Mouse (Mus musculus): ENCODE data around the gene Dstn. TPM values are rescaled to one million over a fixed set of nuclear protein-coding genes. Genes with fewer than 3 reads are reported as not detected.

Gene Dstn
- total and polyA plus RNA-seq, 3 experiments, result 78.1 to 80.0 TPM; not detected in 1

GRCm38 (mm10) chr2:143937861-143938260 lies 22.7 kb downstream of the Dstn start:
- Histone ChIP-seq H3K9ac (ENCODE audit: control insufficient read depth, low read depth, low read length, poor library complexity, severe bottlenecking) (no peak overlapping the region), H3K79me2 (ENCODE audit: control insufficient read depth, insufficient read depth, low read length, poor library complexity) (peaks cover 10% of the 10 kb centered on the region), H3K9me3 (replicated peaks; ENCODE audit: insufficient read depth, low read length) (no peaks in the 10 kb centered on the region), H3K27ac (ENCODE audit: control insufficient read depth, low read depth, low read length) (no peak overlapping the region), H3K4me3 (ENCODE audit: control insufficient read depth in 1 of 2, insufficient read depth in 1 of 2, low read depth in 2 of 2, low read length in 2 of 2) (no peak overlapping the region), H3K36me3 (ENCODE audit: control insufficient read depth in 1 of 2, insufficient read depth in 2 of 2, low read length in 2 of 2) (no peaks in the 10 kb centered on the region; a peak in 2 of 4 replicates), H3K27me3 (ENCODE audit: control insufficient read depth in 1 of 2, insufficient read depth in 2 of 2, low read length in 2 of 2) (no peaks in the 10 kb centered on the region), H3K4me1 (ENCODE audit: control insufficient read depth in 1 of 2, insufficient read depth in 2 of 2, low read length in 2 of 2) (no peaks in the 10 kb centered on the region)
- no peak for DNase-seq (ENCODE audit: low read depth, low spot score)
- TF ChIP-seq SMC3 (IDR thresholded peaks at IDR 0.05; ENCODE audit: low read depth, low read length) (no peak), JUND (IDR thresholded peaks at IDR 0.05; ENCODE audit: low read depth, low read length) (no peak), POLR2A (IDR thresholded peaks at IDR 0.05; ENCODE audit: control insufficient read depth in 1 of 2, insufficient read depth in 1 of 2, low read depth in 1 of 2, low read length in 2 of 2, poor library complexity in 1 of 2) (no peak), POLR2AphosphoS5 (IDR thresholded peaks at IDR 0.05; ENCODE audit: borderline replicate concordance, low read depth, low read length) (no peak), MXI1 (IDR thresholded peaks at IDR 0.05; ENCODE audit: low read depth, low read length) (no peak), TBP (IDR thresholded peaks at IDR 0.05; ENCODE audit: low read depth, low read length) (no peak), GABPA (IDR thresholded peaks at IDR 0.05; ENCODE audit: low read depth, low read length) (no peak), GATA1 (IDR thresholded peaks at IDR 0.05; ENCODE audit: low read depth, low read length) (no peak)

- H3K9me3 ChIP-seq (replicated peaks; ENCODE audit: insufficient read depth, low read length), result no peaks in the 10 kb centered on the region
- DNase-seq (ENCODE audit: low read depth, low spot score), result no peak
- H3K9ac ChIP-seq (ENCODE audit: control insufficient read depth, low read depth, low read length, poor library complexity, severe bottlenecking), result no peak overlapping the region
- no peak overlapping the region for H3K27ac ChIP-seq (ENCODE audit: control insufficient read depth, low read depth, low read length)
- no peaks in the 10 kb centered on the region for H3K27me3 ChIP-seq (ENCODE audit: control insufficient read depth in 1 of 2, insufficient read depth in 2 of 2, low read length in 2 of 2)
- H3K79me2 ChIP-seq (ENCODE audit: control insufficient read depth, insufficient read depth, low read length, poor library complexity), result peaks cover 4% of the 10 kb centered on the region; the same call in 1 of the 2 replicates
- H3K4me1 ChIP-seq (ENCODE audit: control insufficient read depth in 1 of 2, insufficient read depth in 2 of 2, low read length in 2 of 2), result no peaks in the 10 kb centered on the region
- H3K36me3 ChIP-seq (ENCODE audit: control insufficient read depth in 1 of 2, insufficient read depth in 2 of 2, low read length in 2 of 2), result no peaks in the 10 kb centered on the region; a peak in 2 of 4 replicates
- no peak overlapping the region for H3K4me3 ChIP-seq (ENCODE audit: control insufficient read depth in 1 of 2, insufficient read depth in 1 of 2, low read depth in 2 of 2, low read length in 2 of 2)
- TF ChIP-seq BHLHE40 (IDR thresholded peaks at IDR 0.05; ENCODE audit: borderline replicate concordance, low read depth, low read length) (no peak), MAZ (IDR thresholded peaks at IDR 0.05; ENCODE audit: low read depth, low read length) (no peak), ZC3H11A (IDR thresholded peaks at IDR 0.05; ENCODE audit: low read depth, low read length) (no peak), NRF1 (IDR thresholded peaks at IDR 0.05; ENCODE audit: insufficient read depth, low read depth, low read length, poor library complexity, severe bottlenecking) (no peak), GATA1 (IDR thresholded peaks at IDR 0.05; ENCODE audit: low read depth, low read length) (no peak), ZNF384 (IDR thresholded peaks at IDR 0.05; ENCODE audit: low read depth, low read length) (no peak), MAX (IDR thresholded peaks at IDR 0.05; ENCODE audit: low read length) (no peak), NELFE (IDR thresholded peaks at IDR 0.05; ENCODE audit: low read depth, low read length) (no peak), CTCF (IDR thresholded peaks at IDR 0.05 in 2 of 3, conservative IDR thresholded peaks at IDR 0.05 in 1 of 3; ENCODE audit: control insufficient read depth in 1 of 3, insufficient read depth in 1 of 3, low read depth in 2 of 3, low read length in 3 of 3, poor library complexity in 1 of 3, severe bottlenecking in 1 of 3) (no peak), JUND (IDR thresholded peaks at IDR 0.05; ENCODE audit: low read depth, low read length) (no peak), TBP (IDR thresholded peaks at IDR 0.05; ENCODE audit: low read depth, low read length) (no peak), SMC3 (IDR thresholded peaks at IDR 0.05; ENCODE audit: low read depth, low read length) (no peak), RAD21 (IDR thresholded peaks at IDR 0.05; ENCODE audit: low read depth, low read length) (no peak), ZKSCAN1 (IDR thresholded peaks at IDR 0.05; ENCODE audit: low read depth, low read length) (no peak), ZMIZ1 (IDR thresholded peaks at IDR 0.05; ENCODE audit: low read depth, low read length) (no peak)
Measured at GRCm38 (mm10) chr2:143940406-143940805, 25.3 kb downstream of the Dstn start.

All from MEL (cell line).